Mouse (Mus musculus) spleen, adult 2 months (tissue): ENCODE measurements around the gene Ctsl. TPM values are rescaled to one million over a fixed set of nuclear protein-coding genes. Genes with fewer than 3 reads are reported as not detected.

Experiments used
- DNase-seq, 2 experiments: peaks; one replicate each; pipeline versions ENCODE4 v3.0.0 to v3.0.0-alpha.2; 2012 to 2021; ENCODE audit warnings: low spot score in 2 of 2, low read depth in 1 of 2
- H3K27ac ChIP-seq: fragments of 200-500 bp; 2 replicates; pipeline ENCODE4 v1.5.1; 2012; ENCODE audit warnings: low read length, inconsistent platforms; ENCODE audit not compliant: insufficient read depth
- H3K27me3 ChIP-seq: fragments of 200-500 bp; 2 replicates; pipeline ENCODE4 v1.6.1; 2012; ENCODE audit warnings: mild to moderate bottlenecking, moderate library complexity, low read length, inconsistent platforms; ENCODE audit not compliant: control insufficient read depth, insufficient read depth
- H3K36me3 ChIP-seq: fragments of 200-500 bp; 2 replicates; pipeline ENCODE4 v1.6.1; 2012; ENCODE audit warnings: mild to moderate bottlenecking, low read length, inconsistent platforms; ENCODE audit not compliant: control insufficient read depth, insufficient read depth
- H3K4me1 ChIP-seq: fragments of 200-500 bp; 2 replicates; pipeline ENCODE4 v1.6.1; 2011; ENCODE audit warnings: inconsistent platforms; ENCODE audit not compliant: control insufficient read depth, insufficient read depth, insufficient read length
- H3K4me3 ChIP-seq: fragments of 200-500 bp; 2 replicates; pipeline ENCODE4 v1.5.1; 2011; ENCODE audit warnings: mild to moderate bottlenecking, inconsistent platforms; ENCODE audit not compliant: insufficient read depth, insufficient read length; ENCODE audit errors: extremely low read depth
- CTCF ChIP-seq: fragments of 200-500 bp; IDR thresholded peaks from 2 replicates; pipeline ENCODE4 v1.5.1; 2011; ENCODE audit warnings: mild to moderate bottlenecking, inconsistent platforms; ENCODE audit not compliant: insufficient read depth, insufficient read length, insufficient replicate concordance; ENCODE audit errors: extremely low read depth
- POLR2A ChIP-seq: fragments of 200-500 bp; IDR thresholded peaks from 2 replicates; pipeline ENCODE4 v1.6.1; 2011; ENCODE audit warnings: low read depth, low read length, inconsistent platforms
- WGBS: fragments of 180-500 bp; shearing (Covaris S2); methylation state at CpG from one replicate; pipeline ENCODE4 v1.1.7; 2018; 5-methylcytosine and 5-hydroxymethylcytosine counted together
- polyA plus RNA-seq: library from polyadenylated mRNA; depleted of rRNA; stranded (reverse); fragments of >200 nt; gene quantifications from 2 replicates; pipeline ENCODE4 v1.2.3, GENCODE M21; 2012

Ctsl gene
- polyA plus RNA-seq, 1 experiment: 23.1 TPM

- no peak for DNase-seq
- Histone ChIP-seq H3K27ac (no peak overlapping the region), H3K27me3 (no peaks in the 10 kb centered on the region), H3K36me3 (no peaks in the 10 kb centered on the region), H3K4me1 (no peaks in the 10 kb centered on the region), H3K4me3 (no peak overlapping the region)
- no peak for TF ChIP-seq POLR2A
- WGBS: 90% methylated on average over 1 of the region's 1 CpGs
These were observed 27.4 kb upstream of the Ctsl start for GRCm38 (mm10) chr13:64398065-64398464.

- no peaks in the 10 kb centered on the region for H3K36me3 ChIP-seq
- no peaks in the 10 kb centered on the region for H3K27me3 ChIP-seq
- DNase-seq: no peak
- 74% methylated on average over 8 of the region's 8 CpGs for WGBS
- H3K4me1 ChIP-seq: no peaks in the 10 kb centered on the region
- H3K4me3 ChIP-seq: no peak overlapping the region
- no peak overlapping the region for H3K27ac ChIP-seq
- TF ChIP-seq CTCF (no peak), POLR2A (no peak)
These were observed 26.3 kb upstream of the Ctsl start for GRCm38 (mm10) chr13:64396979-64397378.

GRCm38 (mm10) chr13:64388415-64388814, 17.7 kb upstream of the Ctsl start:
- TF ChIP-seq POLR2A (no peak), CTCF (no peak)
- DNase-seq: no peak
- no peak overlapping the region for H3K27ac ChIP-seq
- H3K27me3 ChIP-seq: no peaks in the 10 kb centered on the region
- 83% methylated on average over 4 of the region's 4 CpGs for WGBS
- no peaks in the 10 kb centered on the region for H3K4me1 ChIP-seq
- H3K4me3 ChIP-seq: no peak overlapping the region
- no peaks in the 10 kb centered on the region for H3K36me3 ChIP-seq

GRCm38 (mm10) chr13:64386048-64386447, 15.4 kb upstream of the Ctsl start:
- Histone ChIP-seq H3K27me3 (no peaks in the 10 kb centered on the region), H3K4me3 (no peak overlapping the region), H3K4me1 (no peaks in the 10 kb centered on the region), H3K27ac (no peak overlapping the region), H3K36me3 (no peaks in the 10 kb centered on the region)
- 51% methylated on average over 2 of the region's 2 CpGs for WGBS
- TF ChIP-seq POLR2A (no peak), CTCF (no peak)
- no peak for DNase-seq

- no peak for DNase-seq
- Histone ChIP-seq H3K27me3 (no peaks in the 10 kb centered on the region), H3K36me3 (no peaks in the 10 kb centered on the region), H3K4me1 (no peaks in the 10 kb centered on the region), H3K4me3 (no peak overlapping the region), H3K27ac (no peak overlapping the region)
- TF ChIP-seq CTCF: no peak
- no peak for TF ChIP-seq POLR2A
- 66% methylated on average over 3 of the region's 3 CpGs for WGBS
These were observed 14.2 kb upstream of the Ctsl start for GRCm38 (mm10) chr13:64384937-64385336.

- 93% methylated on average over 2 of the region's 2 CpGs for WGBS
- Histone ChIP-seq H3K36me3 (no peaks in the 10 kb centered on the region), H3K4me3 (no peak overlapping the region), H3K4me1 (no peaks in the 10 kb centered on the region), H3K27me3 (no peaks in the 10 kb centered on the region), H3K27ac (no peak overlapping the region)
- TF ChIP-seq POLR2A: no peak
- no peak for TF ChIP-seq CTCF
- DNase-seq: no peak
These were observed 9.6 kb upstream of the Ctsl start for GRCm38 (mm10) chr13:64380251-64380650.

GRCm38 (mm10) chr13:64378601-64379000, 7.9 kb upstream of the Ctsl start:
- TF ChIP-seq CTCF: no peak
- no peak for TF ChIP-seq POLR2A
- H3K4me3 ChIP-seq: no peak overlapping the region
- 75% methylated on average over 4 of the region's 4 CpGs for WGBS
- H3K27ac ChIP-seq: no peak overlapping the region
- DNase-seq: no peak
- no peaks in the 10 kb centered on the region for H3K4me1 ChIP-seq
- H3K36me3 ChIP-seq: no peaks in the 10 kb centered on the region
- no peaks in the 10 kb centered on the region for H3K27me3 ChIP-seq
